Mouse (Mus musculus) urinary bladder, postnatal 36 days (tissue): Measurements from ENCODE around the gene Olfr1445.

Experiments used
- DNase-seq, 2 experiments: peaks; one replicate each; pipeline ENCODE4 v3.0.0; 2022; ENCODE audit warnings: low spot score in 2 of 2, mixed read lengths in 1 of 2

Olfr1445 gene

GRCm38 (mm10) chr19:12883555-12883954, at the start of gene Olfr1445:
Gene Olfr1445 (plus strand): TSS chr19:12883855.
- no peak for DNase-seq

GRCm38 (mm10) chr19:12838507-12838906, 45.1 kb upstream of the Olfr1445 start:
- DNase-seq = no peak

GRCm38 (mm10) chr19:12846382-12846781, 37.3 kb upstream of the Olfr1445 start, which contains the start of gene Gm5244:
Gene Gm5244 (plus strand): TSS chr19:12846682.
- no peak for DNase-seq

GRCm38 (mm10) chr19:12856983-12857382, 26.7 kb upstream of the Olfr1445 start, which contains the start of gene Olfr1444:
Gene Olfr1444 (plus strand): TSS chr19:12857283.
- DNase-seq = no peak

- DNase-seq = no peak
Observed at GRCm38 (mm10) chr19:12893424-12893823, 9.8 kb downstream of the Olfr1445 start, which contains the start of gene Olfr1446. Gene Olfr1446 (minus strand): TSS chr19:12893524.

GRCm38 (mm10) chr19:12903643-12904042, 20.0 kb downstream of the Olfr1445 start, which contains the start of gene Olfr1447:
Gene Olfr1447 (minus strand): TSS chr19:12903743.
- no peak for DNase-seq

GRCm38 (mm10) chr19:12924319-12924718, 40.7 kb downstream of the Olfr1445 start, which contains the start of gene Olfr1448:
Gene Olfr1448 (minus strand): TSS chr19:12924419.
- DNase-seq = no peak

- no peak for DNase-seq
Observed at GRCm38 (mm10) chr19:12930540-12930939, 46.9 kb downstream of the Olfr1445 start, which contains the start of gene Olfr1449. Gene Olfr1449 (plus strand): TSS chr19:12930840.
